Mouse (Mus musculus) testis, postnatal 14 days (tissue): ENCODE measurements around the gene Ubl4a.
"Not testable (repeated sequence)": the region's sequence is repeated elsewhere in the genome, so short reads cannot be mapped to it uniquely, and the experiment has no call there.

Source experiments
- DNase-seq: peaks from one replicate; pipeline ENCODE4 v3.0.0; 2021; ENCODE audit warnings: low spot score

Gene Ubl4a

DNA sequence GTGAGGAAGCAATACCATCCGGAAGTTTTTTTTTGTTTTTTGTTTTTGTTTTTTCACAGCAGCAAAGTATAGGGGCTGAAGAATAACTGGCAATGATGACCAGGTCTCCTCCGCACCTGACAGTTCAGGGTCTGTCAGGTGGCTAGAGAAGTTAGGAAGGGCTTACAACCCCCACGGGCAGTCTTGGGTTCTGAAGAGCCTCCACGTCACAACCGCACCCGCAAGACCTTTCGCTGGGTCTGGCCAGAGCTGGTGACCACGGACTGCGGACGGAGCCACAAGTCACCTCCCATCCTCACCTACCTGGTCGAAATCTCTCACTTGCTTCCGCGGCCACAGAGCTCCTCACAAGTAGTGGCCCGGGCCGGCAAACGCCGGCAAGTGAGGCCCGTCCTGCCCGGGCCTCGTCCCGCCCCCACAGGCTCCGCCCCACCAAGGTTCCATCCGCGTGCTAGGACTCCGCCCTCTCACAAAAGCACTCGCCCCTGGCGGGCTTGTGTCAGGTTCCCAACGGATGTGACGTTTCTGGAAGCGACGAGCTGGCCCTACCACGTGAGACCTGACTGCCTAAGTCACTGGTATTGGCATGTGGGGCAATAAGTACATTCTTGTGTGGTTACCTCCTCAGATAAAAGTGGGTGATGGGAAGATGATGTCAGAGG lies at the start of gene Ubl4a, which contains the start of gene Slc10a3:
Ubl4a (minus strand) TSS at position 331 of the 662 bp plus-strand sequence.
Slc10a3 (minus strand) TSS at position 462 of the 662 bp plus-strand sequence.
- peak; percentile 86 for DNase-seq

DNA sequence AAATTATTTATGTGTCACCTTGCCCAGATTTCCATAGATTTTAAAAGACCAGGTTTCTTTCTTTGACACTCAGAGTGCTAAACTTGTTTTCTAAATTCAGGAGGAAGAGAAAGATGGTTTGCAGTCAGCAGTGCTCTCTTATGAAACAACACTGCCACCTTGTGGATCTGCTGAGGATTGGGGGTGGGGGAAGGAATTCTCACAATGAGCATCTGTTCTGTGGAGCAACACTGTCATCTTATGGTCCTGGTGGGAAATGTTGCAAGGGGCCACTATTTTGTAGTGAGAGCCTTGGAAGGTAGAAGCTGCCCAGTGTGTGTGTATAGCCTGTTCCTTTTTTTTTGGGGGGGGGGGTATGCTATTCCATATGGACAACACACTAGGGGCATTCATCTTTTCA lies 40.4 kb upstream of the Ubl4a start:
- peak; percentile 15 for DNase-seq

DNA sequence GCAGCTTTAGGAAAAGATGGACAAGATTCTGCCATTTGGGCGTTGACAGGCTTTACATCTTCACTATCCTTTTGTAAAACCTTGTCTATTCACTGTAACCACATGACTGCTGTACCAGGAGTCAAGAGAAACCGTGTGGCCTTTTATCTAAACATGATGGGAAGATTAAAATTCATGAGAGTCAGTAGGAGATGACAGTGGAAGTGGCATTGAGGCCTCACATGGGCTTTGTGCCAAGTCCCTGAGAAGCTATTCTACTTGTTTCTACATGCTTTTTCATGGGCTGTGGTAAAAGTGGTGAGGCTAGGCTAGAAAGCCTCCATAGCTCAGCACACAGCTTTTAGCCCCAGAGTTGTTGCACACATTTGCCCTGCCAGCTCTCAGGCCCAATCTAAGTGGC lies 35.3 kb upstream of the Ubl4a start:
- DNase-seq, result no peak

DNA sequence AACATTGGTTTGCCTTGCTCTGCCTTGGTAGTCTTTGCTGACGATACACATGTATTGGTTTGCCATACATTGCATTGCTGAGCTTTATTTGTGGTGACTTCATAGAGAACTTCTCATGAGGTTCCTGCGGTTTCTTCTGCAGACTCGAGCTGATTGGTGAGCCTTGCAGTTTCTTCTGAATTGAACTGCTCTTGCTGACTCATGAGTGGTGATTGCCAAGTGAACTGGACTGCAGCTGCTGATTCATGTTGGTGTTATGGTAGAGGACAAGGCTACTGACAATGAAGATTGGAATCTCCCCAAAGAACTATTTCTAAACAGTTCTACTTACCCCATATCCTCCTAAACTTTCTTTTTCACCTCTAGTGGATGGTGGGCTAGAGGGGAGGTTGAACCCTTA lies 27.1 kb upstream of the Ubl4a start:
- DNase-seq, result no peak

DNA sequence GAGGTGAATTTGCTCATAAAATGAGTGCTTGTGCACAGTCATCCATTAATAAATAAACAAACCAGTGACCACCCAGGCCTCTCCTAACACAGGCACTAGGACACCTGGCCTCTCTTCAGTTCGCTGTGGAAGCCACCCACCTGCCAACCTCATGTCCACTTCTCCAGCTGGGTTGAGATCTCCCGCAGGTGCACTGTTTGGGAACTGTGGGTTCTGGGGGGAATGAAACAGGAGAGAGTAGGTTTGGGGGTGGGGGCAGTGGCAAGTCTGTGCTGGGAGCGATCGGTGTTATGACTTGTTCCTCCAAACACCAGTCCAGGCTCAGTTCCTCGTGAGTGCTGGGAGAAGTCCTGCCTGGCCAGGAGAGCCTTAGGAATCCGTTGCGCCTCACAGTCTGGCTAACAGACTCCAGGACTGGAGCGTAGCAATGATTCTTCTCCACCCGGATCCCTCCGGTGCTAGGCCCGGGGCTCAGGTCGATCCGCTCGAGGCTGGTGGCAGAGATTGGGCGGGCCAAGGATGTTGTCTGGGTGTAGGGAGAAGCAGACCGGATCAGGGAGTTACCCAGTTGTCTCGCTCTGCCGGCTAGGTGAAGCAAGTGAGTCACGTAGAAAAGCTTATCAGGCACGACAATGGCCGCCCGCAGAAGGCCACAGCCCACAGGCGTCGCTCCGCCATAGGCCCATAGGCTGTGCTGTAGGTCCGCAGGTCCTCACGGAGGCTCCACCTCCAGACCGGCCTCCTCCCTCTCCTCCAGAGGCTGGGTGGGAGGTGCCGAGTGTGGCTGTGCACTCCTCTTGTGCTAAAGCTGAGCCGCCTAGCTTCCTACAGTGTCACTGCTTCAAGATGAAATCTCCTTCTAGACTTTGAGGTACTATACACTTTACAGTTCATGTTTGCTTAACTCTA lies 19.8 kb upstream of the Ubl4a start, which contains the start of the genes Fam3a and Ikbkg:
Fam3a (minus strand) TSS at position 738 of the 909 bp plus-strand sequence.
Ikbkg (plus strand) TSS at position 756 of the 909 bp plus-strand sequence.
- DNase-seq, result peak; percentile 80

DNA sequence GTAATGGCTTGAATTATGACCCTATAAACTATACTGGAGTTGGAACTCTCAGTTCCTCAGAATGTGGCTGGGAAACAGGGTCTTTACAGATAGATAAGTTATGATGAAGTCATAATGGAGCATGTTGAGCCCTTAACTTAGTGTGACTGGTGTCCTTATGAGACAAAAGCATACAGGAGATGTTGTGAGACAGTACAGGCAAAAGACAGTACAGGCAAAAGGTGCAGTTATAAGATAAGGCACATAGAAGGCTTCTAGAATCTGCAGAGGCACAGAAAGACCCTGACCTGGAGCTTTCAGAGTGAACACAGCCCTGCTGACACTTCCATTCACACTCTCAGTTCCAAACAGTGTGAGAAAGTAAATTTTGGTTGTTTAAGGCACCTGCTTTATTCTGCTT lies 15.1 kb upstream of the Ubl4a start:
- DNase-seq, result no peak

DNA sequence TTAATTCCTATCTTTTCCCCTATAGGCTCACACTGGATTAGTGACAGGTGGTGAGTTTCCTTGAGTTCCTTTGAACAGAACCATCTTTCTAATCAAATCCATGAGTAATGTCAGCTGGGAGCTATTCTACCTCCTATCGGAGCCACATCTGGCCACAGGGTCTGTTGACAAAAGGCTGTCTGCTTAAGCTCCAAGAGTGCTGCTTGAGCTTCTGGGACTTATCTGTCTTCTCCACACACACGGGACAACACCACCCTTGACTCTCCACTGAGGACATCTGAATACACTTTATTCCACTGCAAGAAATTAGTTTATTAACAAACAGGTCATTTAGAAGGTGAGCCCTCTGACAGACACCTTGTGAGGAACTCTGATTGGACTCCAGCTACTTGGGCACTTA lies 11.4 kb upstream of the Ubl4a start:
- DNase-seq, result no peak

DNA sequence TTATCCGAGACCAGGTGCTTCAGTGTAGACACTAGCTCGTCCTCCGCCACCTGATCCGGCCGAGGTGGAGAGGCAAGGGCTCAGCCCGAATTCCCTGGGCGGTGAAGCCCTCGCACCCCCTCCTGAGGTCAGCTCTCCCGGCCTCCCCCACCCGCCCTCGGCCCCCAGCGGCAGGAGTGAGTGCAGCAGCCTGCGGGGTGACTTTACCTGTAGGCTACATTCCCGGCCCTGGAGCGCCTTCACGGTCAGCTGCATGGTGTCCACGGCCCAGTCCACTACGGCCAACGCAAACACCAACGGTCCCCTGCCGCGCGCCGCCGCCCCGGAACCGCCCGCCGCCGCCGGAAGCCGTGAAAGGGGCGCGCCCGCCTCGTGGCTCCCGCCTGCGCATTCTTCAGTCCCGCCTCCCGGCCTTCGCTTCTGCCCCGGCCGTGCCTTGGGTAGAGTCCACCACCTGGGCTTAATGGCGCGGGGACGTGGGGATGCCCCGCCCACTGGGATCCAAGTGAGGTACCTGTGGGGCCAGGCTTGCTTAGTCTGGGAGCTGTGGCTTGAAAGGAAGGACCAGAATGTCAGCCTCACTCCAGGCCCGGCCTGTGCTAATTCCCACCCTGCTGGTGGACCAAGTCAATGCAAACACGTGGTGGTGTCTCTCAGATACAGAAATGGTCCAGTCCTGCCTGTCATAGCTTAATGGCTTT lies 4.7 kb downstream of the Ubl4a start:
- DNase-seq, result peak; percentile 73

DNA sequence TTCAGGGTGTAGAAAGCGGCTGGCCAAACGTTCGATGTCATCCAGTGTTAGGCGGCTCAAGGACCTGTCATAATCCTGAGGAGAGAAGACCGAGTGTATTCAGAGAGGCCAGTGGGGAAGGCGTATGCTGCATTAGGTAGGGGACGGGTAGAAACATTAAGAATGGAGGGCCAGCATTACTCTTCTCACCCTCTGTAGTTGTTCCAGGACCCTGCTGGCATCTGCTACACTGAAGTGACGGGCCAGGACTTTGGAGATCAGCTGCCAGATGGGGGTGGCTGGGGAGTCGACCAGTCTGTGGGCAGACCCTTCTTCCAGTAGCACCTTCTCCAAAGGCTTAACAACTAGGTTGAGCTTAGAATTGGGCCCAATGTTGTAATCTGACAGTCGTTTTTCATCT lies 5.5 kb downstream of the Ubl4a start:
- no peak for DNase-seq

DNA sequence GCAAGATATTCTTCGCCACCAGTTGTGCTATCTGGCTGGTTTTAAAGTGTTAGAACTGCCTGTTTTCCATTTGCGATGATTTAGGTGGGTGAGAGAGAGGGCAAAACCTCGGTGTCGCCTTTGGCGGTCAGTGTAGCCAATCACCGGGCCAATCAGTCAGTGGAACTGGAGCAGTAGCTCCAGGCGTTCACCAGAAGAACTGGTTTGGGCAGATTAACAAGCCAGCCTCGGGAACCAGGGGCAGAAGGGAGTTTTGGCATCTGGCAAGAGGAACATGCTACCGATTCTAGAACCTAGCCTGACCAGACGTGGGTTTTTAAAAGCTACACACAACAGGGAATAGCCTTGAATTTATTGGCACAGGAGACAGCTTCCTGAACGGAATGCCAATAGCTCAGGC lies 13.8 kb downstream of the Ubl4a start:
- no peak for DNase-seq

DNA sequence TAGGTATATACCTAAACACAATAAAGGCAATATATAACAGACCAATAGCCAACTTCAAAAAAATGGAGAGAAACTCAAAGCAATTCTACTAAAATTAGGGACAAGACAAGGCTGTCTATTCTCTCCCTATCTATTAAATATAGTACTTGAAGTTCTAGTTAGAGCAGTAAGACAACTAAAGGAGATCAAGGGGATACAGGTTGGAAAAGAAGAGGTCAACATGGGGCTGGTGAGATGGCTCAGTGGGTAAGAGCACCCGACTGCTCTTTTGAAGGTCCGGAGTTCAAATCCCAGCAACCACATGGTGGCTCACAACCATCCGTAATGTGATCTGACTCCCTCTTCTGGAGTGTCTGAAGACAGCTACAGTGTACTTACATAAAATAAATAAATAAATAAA lies 15.9 kb downstream of the Ubl4a start:
- not testable (repeated sequence) for DNase-seq

DNA sequence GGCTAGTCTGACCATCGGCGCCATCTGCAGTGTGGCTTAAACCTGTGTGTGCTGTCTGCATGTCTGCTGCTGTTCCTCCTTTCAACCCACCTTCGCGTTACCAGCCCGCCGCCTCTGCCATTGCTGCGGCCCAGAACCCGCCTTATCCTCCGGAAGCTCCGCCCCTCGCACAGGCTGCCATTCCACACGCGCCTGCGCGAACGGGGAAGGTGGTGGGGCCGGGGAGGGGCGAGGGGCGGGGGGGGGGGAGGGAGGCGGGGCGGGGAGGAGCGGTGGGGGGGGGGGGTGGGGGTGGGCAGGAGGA lies 19.6 kb downstream of the Ubl4a start, which contains the start of gene Lage3:
Lage3 (minus strand) TSS at position 152 of the 304 bp plus-strand sequence.
- DNase-seq, result peak; percentile 79

DNA sequence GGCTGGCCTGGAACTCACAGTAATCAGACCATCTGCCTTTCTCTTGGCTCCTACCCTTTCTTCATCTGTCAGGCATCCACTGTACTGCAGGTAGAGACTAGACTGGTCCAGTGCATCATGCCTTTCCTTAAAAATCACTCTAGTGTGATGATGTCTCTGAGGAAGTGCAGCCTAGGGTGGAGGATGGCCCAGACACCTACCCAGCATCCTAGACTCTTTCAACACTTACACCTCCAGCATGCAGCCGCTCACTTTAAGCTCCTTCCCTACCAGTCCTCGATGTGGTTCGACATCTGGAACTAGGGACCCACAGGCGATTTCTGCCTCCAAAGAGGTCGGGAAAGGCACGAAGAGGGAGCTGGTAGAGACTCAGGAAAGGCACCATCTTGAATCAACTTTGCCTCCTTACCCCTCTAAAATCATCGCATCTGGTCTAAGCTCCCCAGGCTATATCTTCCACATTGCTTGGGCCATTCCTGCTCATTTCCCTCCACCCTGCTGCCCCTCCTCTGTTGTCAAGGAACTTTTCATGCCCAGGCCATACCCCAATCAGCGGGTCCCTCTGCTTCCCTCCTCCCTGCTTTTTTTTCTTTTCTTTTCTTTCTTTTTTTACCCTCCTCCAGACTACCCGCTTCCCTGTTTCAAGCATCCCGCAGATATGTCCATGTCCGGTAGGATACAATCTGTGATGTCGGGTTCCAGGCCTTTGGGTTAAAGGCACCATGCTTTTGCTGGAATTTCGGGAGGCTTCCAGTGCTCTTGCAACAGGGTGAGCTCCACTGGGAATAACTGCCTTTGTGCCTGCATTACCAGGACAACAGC lies 20.2 kb downstream of the Ubl4a start:
- no peak for DNase-seq

DNA sequence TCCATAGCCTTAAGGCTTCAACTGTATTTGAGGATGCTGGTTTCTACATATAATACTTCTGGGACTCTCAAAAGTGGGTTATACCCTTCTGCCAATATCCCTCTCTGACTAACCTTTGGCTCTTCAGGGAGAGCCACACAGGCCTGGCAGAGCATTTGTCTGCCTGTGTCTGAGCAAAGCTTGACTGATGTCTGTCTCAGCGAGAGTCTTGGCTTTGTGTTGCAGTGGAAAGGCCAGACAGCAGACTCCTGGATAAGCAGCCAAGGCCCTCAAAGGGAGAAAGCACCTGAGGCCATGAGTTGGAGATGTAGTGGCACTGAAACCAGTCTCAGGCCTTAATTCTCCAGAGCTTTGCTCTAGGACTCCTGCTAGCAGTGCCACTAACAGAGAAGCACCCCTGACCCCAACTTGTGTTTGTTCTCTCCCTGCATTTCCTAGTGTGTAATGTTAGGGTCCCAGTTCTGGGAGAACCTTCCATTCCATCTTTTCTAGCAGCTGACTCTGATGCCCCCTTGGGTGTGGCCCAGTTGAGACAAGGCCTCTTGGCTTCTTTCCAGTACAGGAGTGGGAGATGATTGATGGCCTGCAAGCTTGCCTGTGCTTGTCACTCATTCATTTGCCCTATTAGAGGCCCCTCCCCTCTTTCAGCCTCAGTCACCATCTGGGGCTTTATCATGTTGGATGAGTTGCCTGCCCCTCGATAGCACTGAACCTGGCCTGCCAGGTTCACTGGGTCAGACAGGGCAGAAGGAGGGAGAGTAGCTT lies 42.7 kb downstream of the Ubl4a start:
- DNase-seq, result no peak

DNA sequence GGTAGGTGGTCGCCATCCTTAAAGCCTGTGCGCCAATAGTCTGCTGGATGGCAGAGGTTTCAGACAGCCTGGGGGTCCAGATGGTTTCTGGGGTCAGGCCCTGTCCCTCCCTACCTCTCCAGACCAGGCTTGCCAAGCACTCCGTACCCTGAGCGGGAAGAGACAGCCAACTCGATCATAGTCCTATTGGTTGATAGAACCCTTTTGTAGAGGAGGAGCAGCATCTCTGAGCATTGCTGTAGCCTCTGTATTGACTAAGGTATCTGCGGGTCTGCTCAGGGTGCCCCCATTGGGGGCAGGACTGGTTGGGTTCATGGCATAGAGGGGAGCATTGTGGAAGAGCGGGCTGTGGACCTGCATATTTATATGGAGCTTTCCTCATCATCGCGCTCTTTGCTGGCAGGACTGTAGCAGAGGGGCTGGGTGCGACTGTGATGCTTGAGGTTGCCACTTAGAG lies 43.8 kb downstream of the Ubl4a start:
- DNase-seq, result no peak

DNA sequence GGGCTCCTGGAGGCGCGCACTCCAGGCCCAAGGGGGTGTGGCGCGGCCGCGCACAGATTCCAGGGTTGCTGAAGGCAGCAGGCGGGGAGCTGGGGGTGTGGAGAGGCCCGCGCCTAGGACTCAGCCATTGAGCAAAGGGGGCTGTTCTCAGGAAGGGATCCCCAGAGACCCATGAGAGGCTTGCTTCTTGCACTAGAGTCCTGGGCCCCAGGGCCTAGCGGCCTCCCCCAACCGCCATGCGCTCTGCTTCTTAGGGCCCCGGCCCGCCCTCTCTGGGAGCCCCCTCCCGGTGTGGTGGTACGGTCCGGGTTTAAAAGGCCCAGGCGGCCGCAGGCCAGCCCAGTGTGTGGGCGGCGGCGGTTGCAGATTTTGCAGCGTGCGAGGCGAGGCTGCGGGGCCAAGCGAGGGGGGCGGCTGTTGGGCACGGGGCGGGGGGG lies 44.3 kb downstream of the Ubl4a start, which contains the start of gene Plxna3:
Plxna3 (plus strand) TSS at position 342 of the 437 bp plus-strand sequence.
- peak; percentile 64 for DNase-seq
